Mouse (Mus musculus) thymus, postnatal 25 days (tissue): ENCODE results near the gene Ccdc171.
"Not testable (repeated sequence)": the region's sequence is repeated elsewhere in the genome, so short reads cannot be mapped to it uniquely, and the experiment has no call there.

Source experiments
- DNase-seq: peaks from one replicate; pipeline ENCODE4 v3.0.0; 2022

Gene Ccdc171

GRCm38 (mm10) chr4:83524843-83525689 is at the start of gene Ccdc171:
Ccdc171 (plus strand) TSS chr4:83525545.
- peak; percentile 96 for DNase-seq

GRCm38 (mm10) chr4:83485250-83485649 is 40.1 kb upstream of the Ccdc171 start:
- no peak for DNase-seq

- DNase-seq, result peak; percentile 92
Observed at GRCm38 (mm10) chr4:83485735-83486116, 39.6 kb upstream of the Ccdc171 start.

- peak; percentile 94 for DNase-seq
Observed at GRCm38 (mm10) chr4:83486117-83486901, 39.0 kb upstream of the Ccdc171 start, which contains the start of gene Psip1. Psip1 (minus strand) TSS chr4:83486459.

GRCm38 (mm10) chr4:83489121-83489520 is 36.2 kb upstream of the Ccdc171 start:
- DNase-seq, result no peak

GRCm38 (mm10) chr4:83493112-83493511 is 32.2 kb upstream of the Ccdc171 start:
- no peak for DNase-seq

GRCm38 (mm10) chr4:83497013-83497412 is 28.3 kb upstream of the Ccdc171 start:
- not testable (repeated sequence) for DNase-seq

GRCm38 (mm10) chr4:83500154-83501036 is 24.9 kb upstream of the Ccdc171 start:
- no peak for DNase-seq

- no peak for DNase-seq
Observed at GRCm38 (mm10) chr4:83501037-83501430, 24.3 kb upstream of the Ccdc171 start.

GRCm38 (mm10) chr4:83509600-83509999 is 15.7 kb upstream of the Ccdc171 start:
- DNase-seq, result no peak

- DNase-seq, result no peak
Observed at GRCm38 (mm10) chr4:83511083-83511482, 14.3 kb upstream of the Ccdc171 start.

- no peak for DNase-seq
Observed at GRCm38 (mm10) chr4:83512217-83512616, 13.1 kb upstream of the Ccdc171 start.

- no peak for DNase-seq
Observed at GRCm38 (mm10) chr4:83512644-83513043, 12.7 kb upstream of the Ccdc171 start.

GRCm38 (mm10) chr4:83514183-83514582 is 11.2 kb upstream of the Ccdc171 start:
- DNase-seq, result no peak

GRCm38 (mm10) chr4:83514976-83515669 is 10.2 kb upstream of the Ccdc171 start:
- DNase-seq, result peak; percentile 14

GRCm38 (mm10) chr4:83516144-83516543 is 9.2 kb upstream of the Ccdc171 start:
- not testable (repeated sequence) for DNase-seq

- DNase-seq, result no peak
Observed at GRCm38 (mm10) chr4:83519148-83519547, 6.2 kb upstream of the Ccdc171 start.

- DNase-seq, result no peak
Observed at GRCm38 (mm10) chr4:83519807-83520206, 5.5 kb upstream of the Ccdc171 start.

GRCm38 (mm10) chr4:83520308-83520707 is 5.0 kb upstream of the Ccdc171 start:
- DNase-seq, result no peak

- DNase-seq, result no peak
Observed at GRCm38 (mm10) chr4:83522066-83522465, 3.3 kb upstream of the Ccdc171 start.

- DNase-seq, result no peak
Observed at GRCm38 (mm10) chr4:83524456-83524842, 896 bp upstream of the Ccdc171 start.

GRCm38 (mm10) chr4:83525690-83526055 is 328 bp downstream of the Ccdc171 start:
- no peak for DNase-seq
